Mouse (Mus musculus) megakaryocyte, embryonic 14.5 days (primary cell): ENCODE results near the gene Zfp444. TPM values are rescaled to one million over a fixed set of nuclear protein-coding genes. Genes with fewer than 3 reads are reported as not detected.

Experiments
- H3K27me3 ChIP-seq: replicated peaks from 2 replicates; pipeline ENCODE3; 2012; ENCODE audit warnings: inconsistent platforms
- H3K36me3 ChIP-seq: replicated peaks from 2 replicates; pipeline ENCODE3; 2012; ENCODE audit warnings: low read length, inconsistent platforms, mixed read lengths
- H3K4me1 ChIP-seq: 2 replicates; pipeline ENCODE4 v1.6.1; 2012; ENCODE audit warnings: inconsistent platforms
- H3K4me3 ChIP-seq: replicated peaks from 2 replicates; pipeline ENCODE3; 2012; ENCODE audit warnings: moderate library complexity, mild to moderate bottlenecking, inconsistent platforms
- H3K9me3 ChIP-seq: 2 replicates; pipeline ENCODE4 v1.6.1; 2012; ENCODE audit warnings: inconsistent platforms
- FLI1 ChIP-seq: IDR thresholded peaks from 2 replicates; pipeline ENCODE4 v1.6.1; 2012; ENCODE audit warnings: low read length, inconsistent platforms, mixed read lengths
- GATA1 ChIP-seq: IDR thresholded peaks from 3 replicates; pipeline ENCODE4 v1.6.1; 2012; ENCODE audit warnings: mixed read lengths, low read length, inconsistent platforms, borderline replicate concordance
- polyA plus RNA-seq: library from polyadenylated mRNA; stranded (reverse); fragments of >175 nt; gene quantifications from 2 replicates; pipeline ENCODE4 v1.2.3, GENCODE M21; 2012; ENCODE audit warnings: low replicate concordance; ENCODE audit not compliant: insufficient read depth

Gene Zfp444
- polyA plus RNA-seq, 1 experiment, result 42.1 TPM

- Histone ChIP-seq H3K4me3 (peak overlapping the region; percentile 53), H3K9me3 (no peaks in the 10 kb centered on the region), H3K27me3 (no peaks in the 10 kb centered on the region), H3K36me3 (peaks cover 18% of the 10 kb centered on the region), H3K4me1 (peaks cover 93% of the 10 kb centered on the region)
- TF ChIP-seq GATA1 (no peak), FLI1 (no peak)
These were observed 25.6 kb upstream of the Zfp444 start for GRCm38 (mm10) chr7:6146194-6146981.

- Histone ChIP-seq H3K9me3 (no peaks in the 10 kb centered on the region), H3K36me3 (peaks cover 13% of the 10 kb centered on the region), H3K4me3 (peak overlapping the region; percentile 47), H3K4me1 (peaks cover 93% of the 10 kb centered on the region), H3K27me3 (no peaks in the 10 kb centered on the region)
- TF ChIP-seq FLI1, result no peak
- no peak for TF ChIP-seq GATA1
These were observed 25.1 kb upstream of the Zfp444 start for GRCm38 (mm10) chr7:6146982-6147325.

GRCm38 (mm10) chr7:6147688-6148087 is 24.3 kb upstream of the Zfp444 start:
- TF ChIP-seq GATA1, result no peak
- no peak for TF ChIP-seq FLI1

GRCm38 (mm10) chr7:6151266-6151665 is 20.8 kb upstream of the Zfp444 start:
- no peaks in the 10 kb centered on the region for H3K27me3 ChIP-seq
- H3K4me1 ChIP-seq, result peaks cover 90% of the 10 kb centered on the region
- no peaks in the 10 kb centered on the region for H3K9me3 ChIP-seq
- TF ChIP-seq FLI1 (no peak), GATA1 (no peak)
- H3K4me3 ChIP-seq, result peak overlapping the region; percentile 55
- H3K36me3 ChIP-seq, result peaks cover 2% of the 10 kb centered on the region

More at GRCm38 (mm10) chr7:6147688-6148087, 24.3 kb upstream of the Zfp444 start:
- Histone ChIP-seq H3K4me1 (peaks cover 98% of the 10 kb centered on the region), H3K36me3 (peaks cover 9% of the 10 kb centered on the region), H3K4me3 (no peak overlapping the region), H3K9me3 (no peaks in the 10 kb centered on the region), H3K27me3 (no peaks in the 10 kb centered on the region)

- no peaks in the 10 kb centered on the region for H3K9me3 ChIP-seq
- TF ChIP-seq GATA1 (no peak), FLI1 (no peak)
These were observed 20.0 kb upstream of the Zfp444 start for GRCm38 (mm10) chr7:6152036-6152435.

GRCm38 (mm10) chr7:6153131-6153530 is 18.9 kb upstream of the Zfp444 start:
- TF ChIP-seq GATA1 (no peak), FLI1 (no peak)
- Histone ChIP-seq H3K36me3 (peaks cover 2% of the 10 kb centered on the region), H3K4me1 (peaks cover 87% of the 10 kb centered on the region), H3K4me3 (peak overlapping the region; percentile 59), H3K9me3 (no peaks in the 10 kb centered on the region), H3K27me3 (no peaks in the 10 kb centered on the region)

More at GRCm38 (mm10) chr7:6152036-6152435, 20.0 kb upstream of the Zfp444 start:
- peaks cover 89% of the 10 kb centered on the region for H3K4me1 ChIP-seq
- no peaks in the 10 kb centered on the region for H3K27me3 ChIP-seq
- peaks cover 2% of the 10 kb centered on the region for H3K36me3 ChIP-seq
- peak overlapping the region; percentile 3 for H3K4me3 ChIP-seq

- peaks cover 85% of the 10 kb centered on the region for H3K4me1 ChIP-seq
- no peaks in the 10 kb centered on the region for H3K27me3 ChIP-seq
- peaks cover 2% of the 10 kb centered on the region for H3K36me3 ChIP-seq
- no peak for TF ChIP-seq FLI1
- no peak for TF ChIP-seq GATA1
- peak overlapping the region; percentile 92 for H3K4me3 ChIP-seq
- no peaks in the 10 kb centered on the region for H3K9me3 ChIP-seq
These were observed 17.9 kb upstream of the Zfp444 start for GRCm38 (mm10) chr7:6154164-6154563.

GRCm38 (mm10) chr7:6155031-6155872 is 16.8 kb upstream of the Zfp444 start:
- no peaks in the 10 kb centered on the region for H3K9me3 ChIP-seq
- peak overlapping the region; percentile 92 for H3K4me3 ChIP-seq
- no peaks in the 10 kb centered on the region for H3K27me3 ChIP-seq
- no peak for TF ChIP-seq FLI1
- TF ChIP-seq GATA1, result no peak
- H3K36me3 ChIP-seq, result no peaks in the 10 kb centered on the region
- H3K4me1 ChIP-seq, result peaks cover 80% of the 10 kb centered on the region

GRCm38 (mm10) chr7:6155901-6156411 is 16.1 kb upstream of the Zfp444 start, which contains the start of gene Zfp787:
Gene Zfp787, minus strand, starts transcription at chr7:6155997.
- peak within 1 kb of the TSS; percentile 92 for H3K4me3 ChIP-seq
- H3K36me3 ChIP-seq, result no peaks in the 10 kb centered on the region
- TF ChIP-seq FLI1 (peak; percentile 65; the same call in 1 of the 2 replicates), GATA1 (no peak)
- no peaks in the 10 kb centered on the region for H3K9me3 ChIP-seq
- no peaks in the 10 kb centered on the region for H3K27me3 ChIP-seq
- peaks cover 73% of the 10 kb centered on the region for H3K4me1 ChIP-seq
